Mouse (Mus musculus) heart, postnatal 14 days (tissue): Measurements from ENCODE around the gene Srp72. TPM values are rescaled to one million over a fixed set of nuclear protein-coding genes. Genes with fewer than 3 reads are reported as not detected.

ENCODE experiments used
- DNase-seq, 2 experiments: peaks; one replicate each; pipeline ENCODE4 v3.0.0; 2021 to 2022
- intact Hi-C: fragments of 180-260 bp; cut with DNase I; formaldehyde crosslinking; loops from one replicate; pipeline ENCODE4 v1.15.1; 2025
- long read RNA-seq, 2 experiments: library from polyadenylated mRNA; stranded (forward); transcript quantifications; one replicate each; pipeline ENCODE4 v2.0.0; 2021
- total RNA-seq, 2 experiments: library from RNA; stranded (reverse); gene quantifications; 2 replicates each; pipeline ENCODE4 v1.2.3; 2021

The Srp72 gene
- 10 to 100 TPM; 61.7 to 66.3 TPM for total RNA-seq
- long read RNA-seq, experiment 1, transcript Srp72-201 (19 exons, 3,625 nt): major isoform, 9 of 16 reads
- long read RNA-seq, experiment 1, partial matches to known transcripts: 3 of 16 reads
- long read RNA-seq, experiment 1, other reads (novel, unspliced or antisense): 3 of 16 reads
- long read RNA-seq, experiment 2, transcript Srp72-201 (19 exons, 3,625 nt): major isoform, 12 of 17 reads
- long read RNA-seq, experiment 2, partial matches to known transcripts: 1 of 17 reads
- long read RNA-seq, experiment 2, other reads (novel, unspliced or antisense): 3 of 17 reads

DNA sequence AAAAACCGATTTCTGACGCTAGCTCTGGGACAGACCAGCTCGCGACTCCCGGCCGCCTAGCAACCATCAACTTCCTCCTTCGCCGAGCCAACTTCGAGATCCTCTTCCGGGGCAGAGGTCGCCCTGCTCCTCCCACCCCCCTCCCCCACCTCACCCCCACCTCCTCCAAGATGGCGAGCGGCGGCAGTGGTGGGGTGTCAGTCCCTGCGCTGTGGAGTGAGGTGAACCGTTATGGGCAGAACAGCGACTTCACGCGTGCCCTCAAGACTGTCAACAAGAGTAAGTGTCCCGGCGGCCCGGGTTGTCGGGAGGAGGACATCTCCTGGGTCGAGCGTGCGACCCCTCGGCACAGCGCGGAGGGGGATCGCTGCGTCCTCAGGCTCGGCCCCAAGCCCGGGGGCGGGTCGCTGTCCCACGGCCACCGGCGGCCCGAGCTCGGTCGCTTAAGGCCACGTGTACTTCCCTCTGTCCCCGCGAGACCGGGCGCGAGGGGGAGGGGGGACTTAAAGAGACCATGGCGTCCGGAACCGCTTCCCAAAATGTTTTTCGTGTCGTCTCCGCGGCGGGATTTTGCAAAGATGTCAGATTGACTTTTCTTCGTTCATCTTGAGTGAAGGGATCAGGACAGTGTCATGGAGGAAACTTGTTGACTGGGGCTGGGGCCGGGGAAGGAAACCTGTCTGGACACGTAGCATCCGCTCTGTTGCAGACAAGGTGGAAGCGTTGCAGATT lies at the start of gene Srp72:
Gene Srp72 (plus strand): TSS at position 130 of the 732 bp plus-strand sequence.
- intact Hi-C loops: loop anchor here (2.0 to 5.0 kb wide), 2 partner anchors 22 to 67 kb away; partner anchors contain the start of gene Aasdh
- peak; percentile 85 to 90 for DNase-seq

DNA sequence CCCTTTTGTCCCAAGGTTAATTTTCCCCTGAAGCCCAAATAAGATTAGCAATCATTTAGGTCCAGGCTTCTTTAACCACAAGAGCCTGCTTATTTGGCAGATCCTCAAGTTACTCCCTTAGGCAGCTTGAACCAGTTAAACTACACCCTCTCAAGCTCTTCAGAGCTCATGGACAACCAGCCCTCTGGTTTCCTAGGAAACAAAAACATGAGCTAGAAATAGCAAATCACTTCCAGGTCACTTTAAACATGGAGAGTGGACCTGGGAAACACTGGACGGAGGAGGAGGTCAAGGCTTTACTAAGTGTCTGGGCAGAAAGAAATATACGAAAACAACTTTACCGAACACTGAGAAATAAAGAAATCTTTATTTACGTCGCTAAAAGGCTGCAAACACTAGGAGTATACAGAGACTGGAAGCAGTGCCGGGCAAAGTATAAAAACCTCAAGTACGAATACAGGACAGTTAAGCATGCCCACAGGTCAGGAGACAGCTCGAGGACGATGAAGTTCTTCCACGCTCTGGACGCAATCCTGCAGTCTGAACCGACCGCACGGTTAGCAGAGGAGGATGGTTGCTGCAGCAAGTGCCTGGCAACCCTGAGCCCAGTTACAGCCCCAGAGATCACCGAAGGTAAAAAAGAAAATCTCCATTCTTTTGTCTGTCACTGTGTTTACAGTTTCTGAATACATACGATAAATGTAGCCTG lies 46.2 kb upstream of the Srp72 start:
- DNase-seq: peak in 1 of 2 experiments; percentile 33
- intact Hi-C loops: no loop called here

DNA sequence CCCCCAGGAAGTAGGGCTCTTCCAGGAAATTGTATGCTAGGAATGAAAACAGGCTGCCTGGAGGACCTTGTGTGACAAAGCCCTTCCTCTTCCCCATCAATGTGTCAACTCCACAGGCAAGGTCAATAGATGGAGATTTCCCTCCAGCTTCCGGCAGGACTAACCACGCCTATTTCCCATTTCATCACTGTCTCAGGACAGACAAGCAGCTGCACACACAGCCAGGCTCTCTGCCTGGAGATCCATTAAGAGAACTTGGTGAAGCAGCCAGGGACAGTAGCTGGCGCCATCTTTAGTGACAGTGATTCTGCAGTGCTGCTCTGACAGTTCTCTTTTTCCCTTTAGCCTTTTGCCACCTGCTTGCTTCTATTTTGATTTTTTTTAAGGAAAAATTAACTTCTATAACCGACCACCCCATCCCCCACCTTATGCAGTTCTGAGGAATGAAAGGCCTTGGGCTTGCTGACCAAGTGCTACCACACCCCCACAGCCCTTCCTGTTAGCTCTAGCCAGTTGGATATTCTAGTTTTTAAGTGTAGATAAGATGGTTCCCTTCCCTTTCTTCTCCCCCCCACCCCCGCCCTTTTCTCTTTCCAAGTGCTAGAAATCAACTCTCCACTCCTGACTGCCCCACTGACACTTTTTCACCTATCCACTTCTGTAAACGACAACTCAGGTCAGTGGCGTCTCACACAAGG lies 45.2 kb upstream of the Srp72 start:
- intact Hi-C loops: no loop called here
- DNase-seq: peak in 1 of 2 experiments; percentile 27

DNA sequence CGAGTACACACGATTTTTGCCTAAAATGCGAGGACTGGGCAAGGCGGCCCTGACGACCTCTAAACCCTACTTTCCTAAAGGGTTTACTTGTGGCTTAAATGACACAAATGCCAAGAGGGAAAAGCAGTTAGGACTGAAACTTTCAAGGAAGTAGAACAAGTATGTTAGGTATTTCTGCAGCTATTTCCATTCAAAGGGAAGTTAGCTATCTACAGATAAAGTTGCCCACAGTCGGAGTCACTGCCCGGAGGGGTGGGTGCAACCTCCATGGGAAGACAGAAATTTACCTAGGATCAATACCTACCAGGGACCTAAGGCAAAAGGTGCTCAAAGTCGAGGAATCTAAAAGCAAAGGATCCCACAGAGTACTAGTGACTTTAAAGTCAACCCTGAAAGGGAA lies 34.8 kb upstream of the Srp72 start:
- intact Hi-C loops: no loop called here
- no peak for DNase-seq

DNA sequence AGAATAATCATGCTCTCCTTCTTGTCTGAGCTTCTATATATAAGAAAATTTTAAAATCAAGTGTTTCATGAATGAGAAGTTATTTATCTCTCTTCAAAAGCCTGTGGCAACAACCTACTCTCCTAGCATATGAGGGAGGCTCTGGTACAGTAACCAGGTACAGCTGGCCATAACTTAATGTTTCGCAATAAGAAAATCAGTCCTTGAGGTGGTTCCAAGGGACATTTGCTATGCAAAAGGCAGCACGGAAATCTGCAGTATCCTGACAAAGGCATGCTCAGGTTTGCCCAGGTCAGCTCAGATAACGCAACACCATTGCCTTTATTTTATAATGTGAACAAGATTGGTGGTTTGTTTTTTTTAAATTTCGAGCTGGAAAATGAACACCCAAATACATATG lies 32.5 kb upstream of the Srp72 start:
- intact Hi-C loops: no loop called here

DNA sequence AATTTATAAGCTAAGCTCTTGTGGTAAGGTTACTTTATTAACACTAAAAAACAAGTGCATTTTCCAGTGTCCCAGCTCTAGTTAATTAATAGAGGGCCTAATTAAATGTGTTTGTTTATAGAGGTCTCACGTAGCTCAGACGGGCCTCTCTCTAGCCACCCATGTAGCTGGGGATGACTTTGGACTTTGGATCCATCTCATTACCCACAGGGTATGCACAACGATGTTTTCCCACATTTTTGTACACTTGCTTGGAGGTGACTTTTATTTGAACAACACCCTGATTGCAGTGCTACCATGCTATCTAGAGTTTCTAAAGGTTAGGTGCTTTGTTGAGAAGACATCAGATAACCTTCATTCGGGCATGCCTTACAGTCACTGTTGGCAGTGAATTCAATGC lies 32.0 kb upstream of the Srp72 start:
- intact Hi-C loops: no loop called here
- DNase-seq: no peak

More for the DNA sequence above, 32.5 kb upstream of the Srp72 start:
- no peak for DNase-seq

DNA sequence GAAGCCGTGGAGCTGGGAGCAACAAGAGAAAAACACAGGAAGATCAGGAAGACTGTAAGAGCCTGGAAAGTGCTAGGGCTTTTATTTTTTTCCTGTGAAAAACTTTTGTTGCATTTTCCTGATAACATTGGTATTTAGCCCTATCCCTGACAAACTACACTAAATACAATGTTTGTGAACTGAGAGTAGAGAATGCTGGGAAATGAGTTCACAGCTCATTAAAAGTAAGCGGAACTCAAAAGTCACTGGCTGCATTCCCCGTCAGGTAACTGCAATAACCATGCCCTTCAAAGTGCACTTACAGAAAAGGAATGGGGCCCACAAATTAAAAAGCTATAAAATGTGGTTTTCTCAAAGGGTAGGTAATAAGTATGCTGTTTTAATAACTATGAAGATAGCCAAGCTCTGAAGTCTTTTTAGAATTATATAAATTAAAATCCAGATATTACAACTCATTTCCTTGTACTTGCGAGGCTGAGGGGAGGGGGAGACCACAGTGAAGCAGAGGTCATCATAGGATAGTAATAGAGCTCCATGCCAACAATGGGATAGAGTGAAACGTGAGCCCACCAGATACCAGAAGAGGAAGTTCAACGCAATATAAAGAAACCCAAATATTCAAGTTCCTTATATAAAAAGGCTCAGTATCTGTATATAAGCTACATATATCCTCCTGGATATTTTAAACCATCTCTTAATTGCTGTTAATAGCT lies 29.4 kb upstream of the Srp72 start:
- DNase-seq: no peak
- intact Hi-C loops: no loop called here

DNA sequence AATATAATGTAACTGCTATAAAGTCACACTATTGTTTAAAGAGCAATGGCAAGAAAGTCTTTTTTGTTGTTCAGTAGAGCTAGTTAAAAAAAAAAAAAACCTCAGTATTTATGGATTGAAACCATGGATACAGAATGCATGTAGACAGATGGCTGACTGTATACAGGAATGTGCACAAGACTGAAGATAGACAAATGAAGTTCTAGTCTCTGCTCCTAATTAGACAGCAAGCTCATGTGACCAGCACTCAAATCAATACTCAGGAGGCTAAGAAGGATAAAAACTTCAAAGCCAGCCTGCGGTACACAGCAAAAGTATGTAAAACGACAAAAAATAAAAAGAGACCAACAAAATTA lies 28.8 kb upstream of the Srp72 start:
- DNase-seq: no peak
- intact Hi-C loops: no loop called here

DNA sequence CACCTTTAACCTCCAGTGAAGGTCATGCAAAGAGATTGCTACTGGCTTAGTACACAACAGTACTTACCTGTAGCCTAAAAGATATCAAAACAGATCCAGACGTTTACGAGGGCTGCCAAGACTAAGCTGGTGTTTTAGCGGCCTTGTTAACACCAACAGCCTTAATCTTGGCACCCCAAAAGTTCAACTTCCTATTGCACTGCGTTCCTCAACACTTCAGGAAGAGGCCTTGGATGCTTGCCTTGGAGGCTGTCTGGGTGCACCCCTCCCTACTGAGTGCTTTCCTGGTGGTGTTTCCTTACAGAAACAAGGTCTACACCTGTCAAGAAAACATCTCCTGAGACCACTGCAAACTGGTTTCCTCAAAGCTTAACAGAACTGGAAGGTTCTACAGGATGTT lies 27.3 kb upstream of the Srp72 start:
- DNase-seq: no peak
- intact Hi-C loops: no loop called here

DNA sequence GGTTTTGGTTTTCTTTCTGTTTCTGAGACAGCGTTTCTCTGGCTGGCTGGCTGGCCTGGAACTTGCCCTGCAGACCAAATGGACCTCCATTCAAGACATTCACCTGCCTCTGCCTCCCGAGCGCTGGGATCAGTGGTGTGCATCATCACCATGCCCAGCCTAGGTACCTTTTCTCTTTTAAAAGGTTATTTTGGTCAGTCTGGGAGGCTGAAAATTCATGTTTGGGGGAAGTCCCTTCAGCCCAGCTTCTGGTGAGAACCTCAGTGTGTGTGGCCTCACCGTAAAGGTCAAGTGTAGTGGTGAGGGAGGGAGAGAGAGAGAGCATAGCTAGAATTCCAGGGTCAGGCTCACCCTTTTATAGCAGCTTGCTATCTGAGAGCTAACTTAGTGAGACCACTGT lies 26.7 kb upstream of the Srp72 start:
- DNase-seq: no peak
- intact Hi-C loops: loop anchor here (2.0 kb wide), 1 partner anchor 41 kb away; no protein-coding TSS in a partner anchor

DNA sequence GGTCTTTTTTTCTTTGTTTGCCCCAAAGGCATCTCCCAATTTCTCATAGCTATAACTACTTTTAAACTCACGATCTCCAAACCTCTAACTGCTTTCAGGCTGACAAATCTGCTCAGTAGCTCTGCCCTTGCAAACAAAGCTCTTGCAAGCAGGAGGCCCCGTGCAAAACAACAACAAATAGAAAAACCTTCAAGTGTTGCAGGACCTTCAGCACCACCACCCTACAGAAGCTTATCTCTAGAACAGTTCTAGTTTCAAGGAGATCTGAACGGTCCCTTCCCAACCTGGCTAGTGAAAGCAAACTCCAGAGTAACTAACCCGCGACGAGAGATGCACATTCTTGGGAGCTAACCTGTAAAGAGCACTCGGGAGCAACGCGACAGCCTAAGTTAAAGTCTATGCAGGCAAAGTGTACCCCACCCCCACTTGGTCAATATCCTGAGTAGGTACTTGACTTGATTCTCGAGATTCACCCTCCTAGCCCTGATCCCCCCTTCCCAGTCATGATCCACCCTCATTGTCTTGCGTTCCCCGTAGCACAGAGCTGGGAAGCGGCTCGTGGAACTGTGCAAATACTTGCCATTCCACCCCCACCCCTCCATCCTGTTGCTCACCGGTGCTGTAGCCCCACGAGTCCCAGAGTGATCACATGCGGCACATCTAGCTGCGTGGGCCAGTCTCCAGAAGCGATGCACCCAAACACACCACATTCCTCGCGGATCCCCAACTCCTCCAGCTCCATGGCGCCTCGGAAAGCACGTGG lies 24.0 kb upstream of the Srp72 start:
- peak in 1 of 2 experiments; percentile 17 for DNase-seq
- intact Hi-C loops: no loop called here

DNA sequence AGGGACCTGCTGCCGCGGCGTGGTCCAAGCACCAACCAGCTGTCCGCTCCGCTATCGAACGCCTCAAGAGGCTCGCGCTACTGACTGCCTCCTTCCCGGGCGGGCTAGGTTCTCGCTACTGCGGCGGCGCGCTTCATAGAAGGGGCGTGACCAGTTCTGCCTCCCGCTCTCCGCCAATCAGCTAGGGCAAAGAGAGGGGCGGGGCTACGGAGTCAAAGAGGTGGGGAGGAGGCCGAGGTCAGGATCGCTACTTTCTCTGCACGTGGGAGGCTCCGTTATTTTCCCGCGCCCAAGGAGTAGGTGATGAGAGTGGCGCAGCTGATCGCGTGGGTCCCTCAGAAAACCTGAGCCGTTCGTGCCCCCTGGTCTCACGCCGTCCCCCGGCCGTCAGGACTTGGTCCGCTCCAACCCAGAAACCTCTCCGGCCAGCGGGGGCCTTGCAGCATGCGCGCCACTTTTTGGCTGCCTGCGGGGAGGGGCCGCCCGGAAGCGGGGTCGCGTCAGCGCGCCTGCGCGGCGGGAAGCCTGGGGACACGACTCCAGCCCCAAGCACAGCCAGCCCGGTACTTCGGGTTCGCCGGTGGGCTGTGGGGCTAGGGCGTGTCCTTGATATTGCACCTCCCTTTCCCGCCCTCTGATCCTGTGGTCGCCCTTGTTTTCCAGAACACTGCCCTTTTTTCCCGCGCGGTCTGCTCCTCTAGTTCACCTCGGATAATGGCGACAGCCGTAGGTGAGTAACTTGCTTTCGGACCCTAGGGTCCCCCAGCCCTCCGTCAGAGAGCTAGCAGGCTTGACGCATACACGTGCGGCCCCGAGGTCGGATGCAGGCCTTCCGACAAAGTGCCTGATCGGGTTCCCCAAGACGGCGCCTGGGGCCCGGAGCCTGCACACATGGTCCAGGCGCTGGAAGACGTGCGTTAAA lies 23.1 kb upstream of the Srp72 start, which contains the start of the genes Paics and Ppat:
Gene Paics (plus strand): TSS at position 202 of the 922 bp plus-strand sequence.
Gene Ppat (minus strand): TSS at position 473 of the 922 bp plus-strand sequence.
- peak; percentile 97 to 98 for DNase-seq
- intact Hi-C loops: loop anchor here (2.0 kb wide), 1 partner anchor 23 kb away; the partner anchor contains the start of gene Srp72

DNA sequence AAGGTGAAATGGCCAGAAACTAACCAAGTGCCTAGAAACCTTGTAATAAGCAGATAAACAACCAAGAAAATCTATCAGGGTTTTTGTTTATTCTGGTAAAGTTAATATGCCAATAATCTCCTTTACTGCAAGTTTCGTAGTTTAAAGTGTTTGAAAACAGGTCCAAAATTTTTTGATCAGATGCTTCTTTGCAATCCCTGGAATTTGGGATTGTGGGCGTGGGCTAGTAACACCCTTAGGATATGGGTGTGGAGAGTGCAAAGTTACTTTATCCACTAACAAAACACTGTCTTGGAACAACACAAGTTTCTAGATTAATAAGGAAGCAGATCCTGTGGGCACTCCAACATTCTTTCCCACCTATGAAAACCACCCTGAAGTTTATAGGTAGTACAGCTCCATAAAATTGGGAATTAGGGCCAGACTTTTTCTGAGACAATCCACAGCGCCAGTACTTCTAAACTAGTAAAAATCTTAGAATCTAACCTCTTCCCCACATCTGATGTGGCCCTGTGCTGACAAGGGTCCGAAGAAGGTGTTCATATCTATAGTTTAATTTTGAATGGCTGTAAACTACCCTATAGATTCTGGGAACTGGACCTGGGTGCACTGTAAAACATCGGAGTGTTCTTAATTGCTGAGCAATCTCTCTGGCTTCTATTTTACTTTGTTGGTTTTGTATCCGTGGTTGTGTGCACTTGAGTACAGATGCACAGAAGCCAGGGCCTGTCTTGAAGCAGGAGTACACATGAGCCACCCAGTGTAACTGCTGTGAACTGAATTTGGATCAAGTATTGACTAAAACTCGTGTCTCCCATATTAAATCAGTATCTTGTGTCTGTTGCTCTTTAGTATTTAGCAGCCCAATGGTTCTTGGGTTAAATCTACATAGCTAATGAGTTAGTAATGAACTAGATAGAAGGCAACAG lies 22.1 kb upstream of the Srp72 start:
- intact Hi-C loops: loop anchor here (2.0 kb wide), 1 partner anchor 22 kb away; the partner anchor contains the start of gene Srp72
- DNase-seq: no peak

DNA sequence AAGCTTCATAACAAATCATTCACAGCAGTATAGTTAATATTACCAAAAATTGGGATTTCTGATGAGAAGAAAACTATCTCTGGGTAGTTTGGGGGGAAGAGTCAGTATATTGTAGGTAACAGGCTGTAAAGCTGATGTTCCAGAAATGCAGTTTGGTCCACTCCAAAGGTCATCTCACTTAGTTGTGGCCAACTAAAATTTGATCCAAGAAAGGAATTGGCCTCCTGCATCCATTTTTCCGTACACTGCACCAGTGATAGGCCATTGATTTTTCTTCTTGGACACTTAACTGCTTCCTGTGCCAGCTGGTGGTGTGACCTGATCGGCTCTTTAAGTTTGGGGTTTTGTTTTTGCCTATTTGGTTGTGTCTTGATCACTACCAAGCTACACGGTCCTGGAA lies 20.7 kb upstream of the Srp72 start:
- intact Hi-C loops: loop anchor here (2.0 kb wide), 1 partner anchor 21 kb away; the partner anchor contains the start of gene Srp72
- DNase-seq: no peak

DNA sequence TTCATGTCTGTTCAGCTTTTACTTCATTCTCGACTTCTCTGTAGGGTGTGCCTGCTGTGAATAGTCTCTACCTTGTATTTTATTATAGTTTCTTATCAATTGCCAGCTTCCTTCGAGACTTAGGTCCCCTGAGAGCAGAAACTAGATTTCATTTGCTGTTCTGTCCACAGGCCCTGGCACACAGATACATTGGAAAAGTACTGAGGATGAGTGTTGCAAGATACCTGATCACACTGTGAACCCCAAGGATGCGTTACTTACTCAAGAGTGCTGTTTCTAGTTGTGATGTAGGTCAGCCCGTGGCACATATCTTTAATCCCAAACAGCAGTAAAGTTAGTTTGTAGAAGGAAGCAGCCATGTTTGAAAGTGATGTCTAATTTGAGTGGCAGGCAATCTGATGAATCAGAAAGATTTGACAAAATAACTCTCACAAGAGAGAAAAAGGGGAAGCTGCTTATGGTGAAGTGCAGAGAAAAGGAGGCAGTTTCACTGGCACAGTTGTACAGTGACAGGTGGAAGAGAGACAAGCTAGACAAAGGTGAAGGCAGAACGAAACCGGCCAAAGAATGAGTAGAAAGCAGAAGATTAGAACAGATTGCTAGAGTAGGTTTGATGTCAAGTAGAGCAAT lies 20.1 kb upstream of the Srp72 start:
- no peak for DNase-seq
- intact Hi-C loops: no loop called here

DNA sequence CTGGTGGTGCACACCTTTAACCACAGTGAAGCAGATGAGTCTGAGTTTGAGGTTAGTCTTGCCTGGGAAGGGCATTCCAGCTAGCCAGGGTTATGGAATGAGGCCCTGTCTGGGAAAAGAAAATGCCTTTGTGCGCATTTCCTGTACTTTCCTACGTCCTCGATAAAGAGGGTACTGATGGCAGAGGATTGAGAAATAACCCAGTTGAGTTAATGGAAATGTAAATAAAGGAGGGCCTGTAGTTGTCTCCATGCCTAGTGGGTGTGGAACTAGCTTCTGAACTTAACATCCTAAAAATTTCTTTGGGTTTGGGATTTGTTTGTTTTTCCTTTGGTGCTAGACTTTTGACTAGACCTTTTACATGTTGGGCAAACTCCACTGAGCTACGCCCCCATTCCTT lies 19.0 kb upstream of the Srp72 start:
- DNase-seq: no peak
- intact Hi-C loops: no loop called here
